Mouse (Mus musculus) ES-Bruce4 (cell line): ENCODE data around the gene Pfpl. TPM values are rescaled to one million over a fixed set of nuclear protein-coding genes. Genes with fewer than 3 reads are reported as not detected.

Experiments used
- H3K27ac ChIP-seq: 2 replicates; pipeline ENCODE4 v1.5.1; 2012; ENCODE audit warnings: low read length, inconsistent platforms; ENCODE audit not compliant: insufficient read depth
- H3K27me3 ChIP-seq: 2 replicates; pipeline ENCODE4 v1.6.1; 2012; ENCODE audit warnings: mild to moderate bottlenecking, low read length, inconsistent platforms; ENCODE audit not compliant: control insufficient read depth, poor library complexity, insufficient read depth, severe bottlenecking
- H3K36me3 ChIP-seq: 2 replicates; pipeline ENCODE4 v1.6.1; 2012; ENCODE audit warnings: inconsistent platforms, mild to moderate bottlenecking, low read length, moderate library complexity; ENCODE audit not compliant: control insufficient read depth, poor library complexity, insufficient read depth, severe bottlenecking
- H3K4me1 ChIP-seq: one replicate; pipeline ENCODE4 v1.8.1; 2011; ENCODE audit warnings: low read length; ENCODE audit not compliant: control insufficient read depth, insufficient read depth
- H3K4me3 ChIP-seq: 2 replicates; pipeline ENCODE4 v1.5.1; 2011; ENCODE audit warnings: low read depth, mild to moderate bottlenecking, low read length
- H3K9ac ChIP-seq: 2 replicates; pipeline ENCODE4 v1.6.1; 2012; ENCODE audit warnings: low read depth, mild to moderate bottlenecking, inconsistent platforms; ENCODE audit not compliant: poor library complexity, severe bottlenecking
- H3K9me3 ChIP-seq: replicated peaks from 2 replicates; pipeline ENCODE4 v1.6.1; 2012; ENCODE audit warnings: mild to moderate bottlenecking, low read length, inconsistent platforms; ENCODE audit not compliant: control insufficient read depth, poor library complexity, insufficient read depth, severe bottlenecking
- CTCF ChIP-seq: IDR thresholded peaks from one replicate; pipeline ENCODE4 v1.8.1; 2011; ENCODE audit warnings: low read depth, low read length
- EP300 ChIP-seq: IDR thresholded peaks from 2 replicates; pipeline ENCODE4 v1.6.1; 2011; ENCODE audit warnings: low read depth, low read length; ENCODE audit not compliant: insufficient read depth
- POLR2A ChIP-seq: IDR thresholded peaks from one replicate; pipeline ENCODE4 v1.8.1; 2011; ENCODE audit warnings: low read length; ENCODE audit not compliant: insufficient read depth
- polyA plus RNA-seq: library from polyadenylated mRNA; stranded (reverse); fragments of >200 nt; gene quantifications from 2 replicates; pipeline ENCODE4 v1.2.4, GENCODE M21; 2011; ENCODE audit warnings: low read depth; ENCODE audit not compliant: missing spikeins, insufficient read depth, insufficient read length

Pfpl gene
- polyA plus RNA-seq, 1 experiment, result not detected

DNA sequence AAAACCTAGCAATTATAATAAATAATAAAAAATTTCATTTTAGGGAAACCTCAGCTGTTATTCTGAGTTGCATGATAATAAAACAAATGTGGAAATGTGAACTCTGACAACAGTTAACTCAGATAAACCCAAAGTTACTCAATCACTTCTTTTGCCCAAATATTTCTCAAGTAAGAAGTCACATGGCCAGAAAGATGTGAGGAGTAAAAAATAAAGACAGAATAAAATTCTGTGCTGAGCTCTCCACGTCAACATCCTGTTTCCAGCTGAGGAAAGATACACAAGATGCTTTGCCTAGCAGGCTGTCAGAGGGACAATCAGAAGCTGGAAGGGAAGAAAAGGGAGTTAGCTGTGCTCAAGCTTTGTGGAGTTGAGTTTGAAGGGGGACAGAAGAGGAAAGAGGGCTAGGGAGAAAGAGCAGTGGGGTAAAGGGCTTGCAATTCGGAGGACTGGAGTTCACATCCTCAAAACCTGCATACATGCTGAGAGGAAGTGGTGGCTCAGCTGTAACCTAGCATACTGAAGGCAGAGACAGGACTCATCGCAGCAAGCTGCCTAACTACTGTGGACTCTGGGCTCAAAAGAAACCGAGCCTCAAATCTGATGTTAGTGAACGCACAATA lies 12.5 kb downstream of the Pfpl start:
- TF ChIP-seq POLR2A (no peak), CTCF (no peak), EP300 (no peak)
- Histone ChIP-seq H3K27ac (no peak overlapping the region), H3K9me3 (no peaks in the 10 kb centered on the region), H3K9ac (no peak overlapping the region), H3K4me1 (no peaks in the 10 kb centered on the region), H3K36me3 (no peaks in the 10 kb centered on the region), H3K4me3 (no peak overlapping the region), H3K27me3 (no peaks in the 10 kb centered on the region)

DNA sequence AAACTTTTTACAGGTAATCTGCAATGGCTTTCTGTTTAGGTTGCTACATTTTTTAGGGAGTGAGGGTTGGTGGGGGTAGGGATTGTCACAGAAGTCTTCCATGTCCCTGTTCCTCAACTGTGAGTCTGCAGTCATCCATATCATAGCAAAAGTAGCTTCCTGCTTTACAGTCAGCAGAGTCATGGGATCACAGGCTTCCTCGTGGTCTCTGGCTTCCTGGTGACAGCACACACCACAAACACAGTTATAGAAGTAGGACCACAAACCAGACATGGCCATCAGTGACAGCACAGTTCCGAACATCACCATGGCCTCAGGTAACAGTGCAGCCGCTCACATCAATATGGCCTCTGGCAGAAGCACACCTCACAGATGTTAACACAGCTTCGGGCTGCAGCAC lies 14.9 kb downstream of the Pfpl start:
- H3K27ac ChIP-seq, result no peak overlapping the region
- H3K4me1 ChIP-seq, result no peaks in the 10 kb centered on the region
- H3K27me3 ChIP-seq, result no peaks in the 10 kb centered on the region

DNA sequence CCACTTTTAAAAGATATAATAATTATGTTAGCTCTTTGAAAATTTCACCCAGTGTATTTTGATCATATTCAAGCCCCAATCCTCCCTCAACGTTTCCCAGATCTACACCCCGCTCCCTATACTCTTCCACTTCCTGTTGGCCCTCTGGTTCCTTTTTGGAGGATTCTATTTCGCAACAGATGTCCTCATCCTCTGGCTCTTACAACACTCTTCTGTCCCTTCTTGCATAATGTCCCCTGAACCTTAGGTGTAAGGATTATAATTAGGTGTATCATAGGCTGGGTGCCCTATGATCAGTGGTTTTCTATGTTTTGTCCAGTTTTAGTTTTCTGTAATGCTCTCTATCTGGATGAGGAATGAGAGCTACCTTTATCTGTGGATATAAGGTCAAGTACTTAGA lies 17.3 kb downstream of the Pfpl start:
- Histone ChIP-seq H3K27ac (no peak overlapping the region), H3K4me3 (no peak overlapping the region), H3K4me1 (no peaks in the 10 kb centered on the region), H3K36me3 (no peaks in the 10 kb centered on the region), H3K9me3 (no peaks in the 10 kb centered on the region; the same call in 1 of the 2 replicates), H3K27me3 (no peaks in the 10 kb centered on the region), H3K9ac (no peak overlapping the region)
- TF ChIP-seq CTCF, result no peak
- TF ChIP-seq EP300, result no peak

More for the DNA sequence above, 14.9 kb downstream of the Pfpl start:
- Histone ChIP-seq H3K9me3 (no peaks in the 10 kb centered on the region), H3K9ac (no peak overlapping the region), H3K36me3 (no peaks in the 10 kb centered on the region), H3K4me3 (no peak overlapping the region)
- no peak for TF ChIP-seq POLR2A

DNA sequence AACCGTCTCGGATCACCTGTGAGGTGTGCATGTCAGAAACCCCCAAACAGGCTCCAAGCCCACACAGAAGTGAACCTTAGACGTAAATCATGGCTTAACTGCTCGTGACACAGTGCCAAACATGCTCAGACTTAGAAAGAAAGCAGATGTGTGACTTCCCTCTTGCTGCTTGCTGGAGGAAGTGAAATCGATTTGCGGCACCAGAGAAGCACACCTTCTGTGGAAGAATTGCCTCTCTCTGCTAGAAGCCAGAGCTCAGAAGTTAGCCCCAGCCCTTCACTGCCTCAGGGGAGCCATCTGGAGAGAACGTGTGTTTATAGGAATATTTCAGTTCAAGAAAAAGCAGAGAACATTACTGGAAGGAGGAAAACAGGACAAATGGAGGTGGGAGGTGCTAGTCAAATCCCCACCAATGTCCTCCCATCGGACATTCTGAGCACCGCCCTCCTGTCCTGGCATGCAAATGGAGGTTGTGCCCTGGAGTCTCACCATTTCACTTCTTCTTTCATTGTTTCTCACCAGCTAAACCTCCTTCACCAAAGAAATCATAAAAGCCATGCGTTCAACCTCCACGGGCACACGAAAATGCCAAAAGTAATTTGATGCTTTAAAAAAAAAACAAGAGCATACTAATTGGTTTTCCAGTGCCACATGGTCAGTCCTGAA lies 29.8 kb downstream of the Pfpl start:
- Histone ChIP-seq H3K4me1 (no peaks in the 10 kb centered on the region), H3K9me3 (peaks cover 3% of the 10 kb centered on the region; the same call in 1 of the 2 replicates), H3K27me3 (no peaks in the 10 kb centered on the region), H3K9ac (no peak overlapping the region), H3K4me3 (no peak overlapping the region), H3K36me3 (no peaks in the 10 kb centered on the region), H3K27ac (no peak overlapping the region)
- TF ChIP-seq EP300 (no peak), CTCF (no peak), POLR2A (no peak)

DNA sequence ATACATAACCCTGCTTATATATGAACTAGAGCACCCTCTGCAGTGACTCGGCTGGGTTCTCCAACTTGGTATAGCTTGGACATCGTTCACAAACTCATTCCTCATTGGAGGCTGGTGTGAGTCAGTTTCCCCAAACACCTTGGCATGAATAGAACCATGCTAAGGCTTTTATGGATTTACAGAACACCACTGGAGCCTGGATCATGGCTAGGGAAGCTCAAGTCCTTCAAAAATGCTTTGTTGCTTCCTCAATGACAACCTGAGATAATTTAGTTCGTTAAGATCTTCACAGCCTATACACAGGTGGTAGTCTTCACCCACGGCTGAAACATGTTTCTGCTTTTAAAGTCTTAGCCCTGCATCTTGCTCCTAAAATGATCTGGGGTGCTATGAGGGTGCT lies 31.8 kb downstream of the Pfpl start:
- Histone ChIP-seq H3K9me3 (peaks cover 3% of the 10 kb centered on the region; the same call in 1 of the 2 replicates), H3K9ac (no peak overlapping the region), H3K4me3 (no peak overlapping the region), H3K36me3 (no peaks in the 10 kb centered on the region), H3K27me3 (no peaks in the 10 kb centered on the region), H3K27ac (no peak overlapping the region), H3K4me1 (no peaks in the 10 kb centered on the region)
- TF ChIP-seq CTCF (no peak), POLR2A (no peak), EP300 (no peak)

DNA sequence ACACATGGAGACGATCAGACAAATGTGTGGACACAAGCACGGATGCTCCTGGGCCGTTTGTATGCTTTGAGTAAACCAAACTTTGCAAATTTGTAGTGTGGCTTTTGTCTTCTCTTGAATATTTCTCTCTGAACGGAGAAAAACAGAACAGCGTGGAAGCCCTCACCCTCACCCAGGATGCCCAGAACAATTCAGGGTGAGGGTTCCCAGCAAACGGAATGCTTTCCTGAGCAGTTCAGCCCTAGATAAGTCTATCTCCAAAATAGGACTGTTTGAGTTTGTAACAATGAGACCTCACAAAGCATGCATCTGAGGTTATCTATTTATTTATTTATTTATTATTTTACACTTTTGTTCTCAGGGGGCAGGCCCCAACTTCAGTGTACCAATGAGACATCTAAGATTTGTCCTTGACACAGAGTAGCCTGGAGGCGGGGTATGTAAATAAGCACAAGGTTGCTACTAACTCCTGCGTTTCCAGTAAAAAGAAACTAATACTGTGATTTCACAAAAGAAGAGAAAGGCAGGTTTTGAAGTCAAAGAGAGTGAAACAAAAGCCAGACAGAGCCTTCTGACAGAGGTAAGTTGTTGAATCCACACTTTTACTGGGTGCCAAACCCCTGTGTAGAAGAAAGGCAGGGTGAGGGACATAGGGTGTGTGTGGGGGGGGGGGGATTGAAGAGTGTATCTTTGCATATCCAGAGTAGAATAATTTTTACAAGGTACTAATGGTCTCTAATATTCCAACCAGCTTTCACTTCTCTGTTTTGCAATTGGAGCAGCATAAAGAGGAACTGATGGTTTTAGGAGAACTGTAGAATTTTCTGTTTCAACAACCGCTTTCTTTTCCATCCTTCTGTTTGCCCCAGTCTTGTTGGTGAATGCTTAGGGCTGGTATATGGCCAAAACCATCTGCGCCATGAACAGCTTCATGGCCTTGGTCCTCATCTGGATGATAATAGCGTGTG lies 32.9 kb downstream of the Pfpl start, which contains the start of gene Mpeg1:
Gene Mpeg1, plus strand, starts transcription at position 498 of the 968 bp plus-strand sequence.
- Histone ChIP-seq H3K27me3 (no peaks in the 10 kb centered on the region), H3K9ac (no peak within 1 kb of the TSS), H3K36me3 (no peaks in the 10 kb centered on the region), H3K4me3 (no peak within 1 kb of the TSS), H3K4me1 (no peaks in the 10 kb centered on the region), H3K27ac (no peak within 1 kb of the TSS; the same call in 1 of the 2 replicates), H3K9me3 (peaks cover 3% of the 10 kb centered on the region; the same call in 1 of the 2 replicates)
- TF ChIP-seq POLR2A (no peak), CTCF (no peak)
